Mouse (Mus musculus) liver, embryonic 16.5 days (tissue): ENCODE data around the gene Mpp1. TPM values are rescaled to one million over a fixed set of nuclear protein-coding genes. Genes with fewer than 3 reads are reported as not detected.

ENCODE experiments used
- ATAC-seq: fragments of 200-750 bp; cut with Nextera tagmentation; 2 replicates; pipeline ENCODE4 v1.8.0; 2017; ENCODE audit warnings: low read depth, mild to moderate bottlenecking, moderate number of reproducible peaks, moderate library complexity
- H3K27ac ChIP-seq: fragments of 300-500 bp; sonication (generic); 2 replicates; pipeline ENCODE4 v1.5.1; 2014; ENCODE audit warnings: mild to moderate bottlenecking, low read length
- H3K27me3 ChIP-seq: fragments of 300-500 bp; sonication (generic); 2 replicates; pipeline ENCODE4 v1.6.1; 2014; ENCODE audit warnings: low read depth, low read length, mixed read lengths; ENCODE audit not compliant: control insufficient read depth, insufficient read depth
- H3K36me3 ChIP-seq: fragments of 300-500 bp; sonication (generic); 2 replicates; pipeline ENCODE4 v1.6.1; 2014; ENCODE audit warnings: mild to moderate bottlenecking; ENCODE audit not compliant: control insufficient read depth, insufficient read depth
- H3K4me1 ChIP-seq: fragments of 300-500 bp; sonication (generic); 2 replicates; pipeline ENCODE4 v1.6.1; 2014; ENCODE audit warnings: low read depth, low read length, mixed read lengths; ENCODE audit not compliant: control insufficient read depth
- H3K4me2 ChIP-seq: fragments of 300-500 bp; sonication (generic); 2 replicates; pipeline ENCODE4 v1.6.1; 2014; ENCODE audit warnings: low read depth, low read length, mixed read lengths
- H3K4me3 ChIP-seq: fragments of 300-500 bp; sonication (generic); 2 replicates; pipeline ENCODE4 v1.5.1; 2014; ENCODE audit warnings: low read depth, mild to moderate bottlenecking, low read length
- H3K9ac ChIP-seq: fragments of 300-500 bp; sonication (generic); 2 replicates; pipeline ENCODE4 v1.6.1; 2014; ENCODE audit warnings: low read depth, low read length
- H3K9me3 ChIP-seq: fragments of 300-500 bp; sonication (generic); replicated peaks from 2 replicates; pipeline ENCODE4 v1.6.1; 2016; ENCODE audit warnings: low read length; ENCODE audit not compliant: control insufficient read depth
- WGBS: fragments of 180-500 bp; shearing (Covaris S2); extraction: QIAGEN DNeasy Blood & Tissue Kit; methylation state at CpG from one replicate; pipeline ENCODE4 v1.1.7; 2014; ENCODE audit not compliant: insufficient replicate concordance; 5-methylcytosine and 5-hydroxymethylcytosine counted together
- polyA plus RNA-seq: library from polyadenylated mRNA; unstranded; fragments of >200 nt; fragmentation: Nextera tagmentation; extraction: Ambion mirVana; gene quantifications from 2 replicates; pipeline ENCODE4 v1.2.1, GENCODE M21; 2015

Mpp1 gene
- polyA plus RNA-seq, 1 experiment from 2014 or later, result 155 TPM

DNA sequence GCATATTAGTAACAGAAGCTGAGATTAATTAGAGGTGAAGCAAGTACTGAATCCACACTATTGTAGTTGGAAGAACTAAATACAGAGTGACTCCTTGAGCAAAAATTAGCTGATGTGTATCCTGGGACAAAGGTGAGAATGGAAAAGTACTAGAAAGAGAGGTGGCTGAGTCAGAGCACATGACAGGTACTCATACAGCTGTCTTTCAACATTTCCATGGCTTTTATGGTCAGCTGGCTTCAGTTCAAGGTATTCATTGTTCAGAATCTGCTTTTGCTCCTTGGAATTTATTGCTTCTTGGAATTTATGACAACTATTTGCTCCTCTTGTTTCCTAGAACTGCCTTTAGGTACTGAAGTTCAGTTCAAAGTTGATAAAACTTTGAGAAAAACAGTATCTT lies 6.1 kb upstream of the Mpp1 start:
- H3K4me1 ChIP-seq, result peaks cover 2% of the 10 kb centered on the region
- H3K9me3 ChIP-seq, result no peaks in the 10 kb centered on the region
- peak overlapping the region; percentile 74 for H3K27ac ChIP-seq
- H3K36me3 ChIP-seq, result no peaks in the 10 kb centered on the region
- no peak overlapping the region for H3K4me2 ChIP-seq
- H3K9ac ChIP-seq, result no peak overlapping the region
- no peak for ATAC-seq
- no peaks in the 10 kb centered on the region for H3K27me3 ChIP-seq
- no peak overlapping the region for H3K4me3 ChIP-seq

GRCm38 (mm10) chrX:75129474-75129873 lies 1.3 kb downstream of the Mpp1 start:
- H3K9me3 ChIP-seq, result no peaks in the 10 kb centered on the region
- no peaks in the 10 kb centered on the region for H3K27me3 ChIP-seq
- H3K9ac ChIP-seq, result peak overlapping the region; percentile 59
- ATAC-seq, result peak; percentile 16; the same call in 1 of the 2 replicates
- 22% methylated on average over 2 of the region's 2 CpGs for WGBS
- H3K4me2 ChIP-seq, result peak overlapping the region; percentile 55
- H3K4me1 ChIP-seq, result no peaks in the 10 kb centered on the region; the same call in none of the 2 replicates
- H3K27ac ChIP-seq, result peak overlapping the region; percentile 91
- peaks cover 11% of the 10 kb centered on the region for H3K36me3 ChIP-seq
- peak overlapping the region; percentile 75 for H3K4me3 ChIP-seq

DNA sequence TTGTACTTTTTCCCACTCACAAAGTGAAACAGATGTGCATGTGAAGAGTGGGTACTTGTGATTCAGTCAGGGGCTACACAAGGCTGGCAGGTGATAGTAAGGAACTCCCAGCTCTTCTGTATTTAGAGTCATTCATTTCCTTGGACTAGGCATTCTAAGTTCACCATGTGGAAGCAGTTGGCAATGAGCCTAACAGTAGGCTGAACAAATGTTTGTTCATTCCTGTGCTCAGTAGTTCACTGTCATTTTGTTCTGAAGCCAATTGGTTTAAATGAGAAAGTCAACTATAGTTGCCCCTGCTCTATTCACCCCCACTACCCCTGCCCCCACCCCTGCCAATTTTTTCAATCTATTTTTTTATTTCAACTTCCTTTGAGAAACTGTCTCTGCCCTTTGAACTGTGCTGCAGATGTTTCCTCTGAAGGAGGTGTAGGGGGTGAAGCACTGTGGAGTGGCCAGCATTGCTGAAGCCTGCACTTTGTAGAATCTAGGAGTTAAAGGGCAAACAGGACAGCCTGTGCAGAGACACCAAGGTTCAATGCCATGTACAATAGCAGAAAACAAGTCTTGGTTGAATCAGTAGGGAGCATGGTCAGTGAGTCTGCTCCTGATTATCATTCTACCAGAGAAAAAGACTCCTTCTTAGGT lies 2.4 kb downstream of the Mpp1 start:
- peak overlapping the region; percentile 78 for H3K27ac ChIP-seq
- H3K4me2 ChIP-seq, result peak overlapping the region; percentile 51
- peak overlapping the region; percentile 46 for H3K9ac ChIP-seq
- peak overlapping the region; percentile 50 for H3K4me3 ChIP-seq
- ATAC-seq, result no peak; the same call in 1 of the 2 replicates
- peaks cover 11% of the 10 kb centered on the region for H3K36me3 ChIP-seq
- H3K4me1 ChIP-seq, result no peaks in the 10 kb centered on the region; the same call in none of the 2 replicates
- H3K27me3 ChIP-seq, result no peaks in the 10 kb centered on the region
- H3K9me3 ChIP-seq, result no peaks in the 10 kb centered on the region

DNA sequence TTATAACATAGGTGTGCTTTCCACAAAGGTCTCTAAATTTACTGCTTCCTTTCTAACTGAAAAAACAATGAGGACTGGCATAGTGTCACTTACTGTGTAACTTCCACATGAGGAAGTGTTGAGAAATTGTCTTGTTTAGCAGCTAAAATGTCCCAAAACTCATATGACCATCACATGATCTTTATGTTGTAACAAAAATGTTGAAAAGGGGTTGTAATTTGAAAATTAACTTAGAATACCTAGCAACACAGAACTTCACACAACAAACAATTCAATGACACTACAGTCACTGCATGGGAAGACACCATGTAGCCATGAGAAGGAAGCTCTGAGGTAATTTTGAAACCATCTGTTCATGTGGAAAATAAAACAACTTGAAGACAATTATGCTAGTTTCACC lies 3.9 kb downstream of the Mpp1 start:
- no peak overlapping the region for H3K4me3 ChIP-seq
- no peak for ATAC-seq
- no peaks in the 10 kb centered on the region for H3K9me3 ChIP-seq
- H3K27ac ChIP-seq, result 0 out of 2 replicates have a peak overlapping the region, but pooled peaks have one; percentile 19
- H3K4me1 ChIP-seq, result no peaks in the 10 kb centered on the region; the same call in none of the 2 replicates
- peak overlapping the region; percentile 51 for H3K4me2 ChIP-seq
- H3K36me3 ChIP-seq, result peaks cover 14% of the 10 kb centered on the region
- no peaks in the 10 kb centered on the region for H3K27me3 ChIP-seq
- H3K9ac ChIP-seq, result no peak overlapping the region

GRCm38 (mm10) chrX:75125606-75126005 lies 5.2 kb downstream of the Mpp1 start:
- no peak for ATAC-seq
- Histone ChIP-seq H3K27ac (no peak overlapping the region), H3K9ac (no peak overlapping the region), H3K36me3 (peaks cover 16% of the 10 kb centered on the region), H3K4me1 (no peaks in the 10 kb centered on the region; the same call in 1 of the 2 replicates), H3K27me3 (no peaks in the 10 kb centered on the region), H3K4me3 (no peak overlapping the region), H3K9me3 (no peaks in the 10 kb centered on the region), H3K4me2 (no peak overlapping the region)
- WGBS, result 66% methylated on average over 3 of the region's 3 CpGs

DNA sequence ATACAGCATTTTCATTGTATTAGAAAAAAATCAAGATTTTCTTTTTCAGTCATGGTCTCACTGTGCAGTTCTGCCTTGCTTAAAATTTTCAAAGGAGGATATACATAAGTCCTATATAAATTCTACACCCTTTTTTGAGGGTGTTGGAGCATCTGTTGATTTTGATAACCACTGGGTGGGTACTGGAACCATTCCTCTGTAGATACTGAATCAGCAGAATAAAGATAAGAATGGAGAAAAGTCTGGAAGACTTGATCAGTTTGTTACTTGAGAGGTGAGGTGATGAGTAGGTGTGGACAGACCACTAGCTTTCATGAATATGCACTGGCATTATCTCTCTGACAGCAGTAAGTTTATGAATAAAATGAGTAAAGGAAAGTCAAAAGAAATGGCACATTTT lies 15.3 kb downstream of the Mpp1 start:
- H3K36me3 ChIP-seq, result peaks cover 42% of the 10 kb centered on the region

DNA sequence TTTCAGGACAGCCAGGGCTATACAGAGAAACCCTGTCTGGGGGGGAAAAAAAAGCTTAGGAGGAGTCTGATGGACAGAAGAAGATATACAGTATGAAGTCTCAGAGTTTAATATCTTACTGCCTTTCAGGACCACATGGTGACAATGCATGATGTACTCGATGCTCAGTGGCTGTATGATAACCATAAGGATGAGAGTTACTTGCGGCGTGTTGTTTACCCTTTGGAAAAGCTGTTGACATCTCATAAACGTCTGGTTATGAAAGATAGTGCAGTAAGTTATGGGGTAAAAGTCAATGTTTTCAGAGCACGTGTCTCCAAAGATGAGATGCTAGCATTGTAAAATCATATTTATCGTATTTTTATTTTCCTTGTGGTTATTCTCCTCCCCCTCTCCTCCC lies 28.5 kb downstream of the Mpp1 start:
- WGBS, result 62% methylated on average over 6 of the region's 6 CpGs
- peak; percentile 45 for ATAC-seq
- Histone ChIP-seq H3K9me3 (no peaks in the 10 kb centered on the region), H3K4me2 (no peak overlapping the region), H3K27me3 (no peaks in the 10 kb centered on the region), H3K27ac (no peak overlapping the region), H3K9ac (no peak overlapping the region), H3K4me3 (no peak overlapping the region), H3K36me3 (peaks cover 27% of the 10 kb centered on the region), H3K4me1 (no peaks in the 10 kb centered on the region)

More for the DNA sequence above, 15.3 kb downstream of the Mpp1 start:
- H3K9me3 ChIP-seq, result no peaks in the 10 kb centered on the region
- no peak overlapping the region for H3K9ac ChIP-seq
- H3K27me3 ChIP-seq, result no peaks in the 10 kb centered on the region
- peak; percentile 97 for ATAC-seq
- H3K4me2 ChIP-seq, result peak overlapping the region; percentile 30
- H3K27ac ChIP-seq, result peak overlapping the region; percentile 84
- no peak overlapping the region for H3K4me3 ChIP-seq
- peaks cover 13% of the 10 kb centered on the region; the same call in 1 of the 2 replicates for H3K4me1 ChIP-seq

- ATAC-seq, result no peak
- Histone ChIP-seq H3K4me2 (peak overlapping the region; percentile 30; the same call in 1 of the 2 replicates), H3K4me1 (no peaks in the 10 kb centered on the region), H3K36me3 (peaks cover 5% of the 10 kb centered on the region), H3K9ac (no peak overlapping the region), H3K27ac (no peak overlapping the region), H3K4me3 (no peak overlapping the region), H3K27me3 (no peaks in the 10 kb centered on the region), H3K9me3 (no peaks in the 10 kb centered on the region)
- 74% methylated on average over 8 of the region's 8 CpGs for WGBS
These were observed 32.0 kb downstream of the Mpp1 start for GRCm38 (mm10) chrX:75098799-75099198.

DNA sequence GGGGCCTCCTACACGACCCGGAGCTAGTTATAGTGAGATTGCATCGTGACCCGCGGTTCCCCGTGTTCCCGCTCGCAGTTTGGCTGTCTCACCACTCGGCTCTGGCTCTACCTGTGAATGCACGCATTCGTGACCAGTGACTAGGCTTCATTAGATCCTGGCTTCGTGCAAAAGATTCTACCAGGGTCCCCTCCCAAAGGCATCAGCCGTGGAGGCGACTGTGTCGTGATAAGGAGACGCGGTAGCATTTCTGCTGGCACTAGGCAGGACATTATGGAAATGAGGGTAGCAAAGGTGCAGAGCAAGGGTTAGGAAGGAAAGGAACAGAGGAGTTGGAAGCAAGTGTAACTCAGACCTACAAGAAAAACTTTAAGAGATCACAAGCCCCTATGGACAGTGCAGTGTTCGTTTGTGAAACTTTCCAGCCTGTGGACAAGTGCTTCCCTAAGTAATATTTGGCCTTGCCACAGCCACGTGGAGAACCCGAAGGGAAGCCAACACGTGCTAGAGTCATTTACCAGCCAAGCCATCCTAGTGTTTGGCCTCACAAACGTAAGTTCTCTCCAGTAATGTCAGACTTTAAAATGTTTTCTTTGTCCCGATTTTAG lies 34.5 kb downstream of the Mpp1 start:
- Histone ChIP-seq H3K4me1 (no peaks in the 10 kb centered on the region), H3K27ac (peak overlapping the region; percentile 80), H3K9me3 (no peaks in the 10 kb centered on the region), H3K27me3 (no peaks in the 10 kb centered on the region), H3K36me3 (peaks cover 3% of the 10 kb centered on the region; the same call in 1 of the 2 replicates), H3K4me3 (peak overlapping the region; percentile 72), H3K9ac (peak overlapping the region; percentile 70), H3K4me2 (peak overlapping the region; percentile 78)
- 23% methylated on average over 23 of the region's 23 CpGs for WGBS
- ATAC-seq, result peak; percentile 13
